Comparison of ENCODE assay signal across 8 mouse cellular contexts in the genomic region with DNA sequence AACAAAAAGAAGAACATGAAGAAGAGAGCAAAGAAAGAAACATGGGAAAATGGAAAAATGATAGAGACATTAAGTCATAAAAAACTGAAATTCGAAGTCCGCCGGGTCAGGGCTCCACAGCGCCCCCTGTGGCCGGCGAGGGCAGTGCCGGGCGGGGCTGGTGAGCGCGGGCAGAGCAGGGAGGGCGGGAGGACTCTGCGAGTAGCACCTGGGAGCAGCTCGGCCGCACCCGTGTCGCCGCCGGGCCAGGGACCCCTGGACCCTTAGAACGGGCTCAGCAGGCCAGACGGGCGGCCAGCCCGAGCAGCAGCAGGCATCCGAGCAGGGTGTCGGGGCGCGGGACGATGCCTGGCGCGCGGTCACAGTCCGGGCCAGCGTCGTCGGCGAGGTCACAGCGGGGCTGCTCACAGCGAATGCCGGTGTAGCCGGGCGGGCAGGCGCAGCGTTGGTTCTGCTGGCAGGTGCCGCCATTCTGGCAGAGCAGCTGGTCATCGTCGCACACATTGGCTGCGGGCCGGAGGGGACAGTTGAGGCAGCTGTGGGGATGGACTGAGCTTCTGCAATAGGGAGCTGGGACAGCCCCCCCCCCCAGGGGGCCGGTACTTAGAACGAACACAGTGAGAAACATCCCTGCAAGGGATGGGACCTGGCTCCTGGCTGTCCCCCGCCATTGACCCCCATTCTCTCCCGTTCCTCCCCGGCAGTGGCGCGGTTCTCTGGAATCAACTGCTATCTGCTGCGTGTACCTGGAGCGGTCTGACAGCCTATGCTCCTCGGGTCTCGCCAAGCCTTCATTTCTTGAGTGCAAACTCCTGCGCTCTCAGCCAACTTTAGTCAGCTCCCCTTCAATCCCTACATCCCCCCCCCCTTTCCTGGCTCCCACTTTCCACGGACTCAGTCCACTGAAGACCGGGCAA. TPM values are rescaled to one million over a fixed set of nuclear protein-coding genes. Genes with fewer than 3 reads are reported as not detected.
A peak's percentile ranks its signal among the peaks of the same experiment; 100 is the strongest.
DNase-seq lines count a peak whose midpoint lies in the region; ATAC-seq and TF ChIP-seq lines count a peak whose summit lies in the region.

No protein-coding gene starts in this region.

- no peak overlapping the region for H3K27ac ChIP-seq in embryonic facial prominence, embryonic 13.5 days
- no peak overlapping the region for H3K27ac ChIP-seq in heart, embryonic 12.5 days (ENCODE audit: poor library complexity, severe bottlenecking)
- H3K27ac ChIP-seq in kidney, embryonic 16.5 days (ENCODE audit: low read length) = no peak overlapping the region
- no peak overlapping the region for H3K27ac ChIP-seq in liver, embryonic 13.5 days
- H3K27ac ChIP-seq in neural tube, embryonic 11.5 days (ENCODE audit: low read depth, low read length) = no peak overlapping the region
- H3K27ac ChIP-seq in stomach, postnatal 0 days (replicated peaks) = no peak overlapping the region

- H3K4me3 ChIP-seq in embryonic facial prominence, embryonic 13.5 days = peak overlapping the region; percentile 52
- H3K4me3 ChIP-seq in heart, embryonic 12.5 days = peak overlapping the region; percentile 56
- peak overlapping the region; percentile 43 for H3K4me3 ChIP-seq in kidney, embryonic 16.5 days (ENCODE audit: low read length)
- H3K4me3 ChIP-seq in liver, embryonic 13.5 days (replicated peaks) = peak overlapping the region; percentile 54
- peak overlapping the region; percentile 42 for H3K4me3 ChIP-seq in neural tube, embryonic 11.5 days (ENCODE audit: low read depth, low read length)
- peak overlapping the region; percentile 46 for H3K4me3 ChIP-seq in stomach, postnatal 0 days (ENCODE audit: low read depth, low read length)

- DNase-seq in B cell, adult 2 months = peak; percentile 92 to 94
- peak; percentile 61 to 77 for DNase-seq in adrenal gland, postnatal 4 days (ENCODE audit: low spot score in 2 of 2)
- peak; percentile 59 for DNase-seq in liver, embryonic 13.5 days
- peak; percentile 83 for DNase-seq in neural tube, embryonic 11.5 days (ENCODE audit: low spot score)
- peak; percentile 86 for DNase-seq in stomach, postnatal 0 days (ENCODE audit: low spot score)

- 1% methylated on average over 61 of the region's 61 CpGs for WGBS in embryonic facial prominence, embryonic 13.5 days
- WGBS in heart, embryonic 12.5 days = 2% methylated on average over 55 of the region's 61 CpGs
- 1% methylated on average over 61 of the region's 61 CpGs for WGBS in kidney, embryonic 16.5 days
- 2% methylated on average over 61 of the region's 61 CpGs for WGBS in liver, embryonic 13.5 days (ENCODE audit: insufficient replicate concordance)
- 1% methylated on average over 49 of the region's 61 CpGs for WGBS in neural tube, embryonic 11.5 days
- under 1% methylated on average over 57 of the region's 61 CpGs for WGBS in stomach, postnatal 0 days

- TF ChIP-seq EP300 in stomach, postnatal 0 days (optimal IDR thresholded peaks at IDR 0.05) = no peak

- no peaks in the 10 kb centered on the region for H3K36me3 ChIP-seq in embryonic facial prominence, embryonic 13.5 days
- no peaks in the 10 kb centered on the region for H3K36me3 ChIP-seq in heart, embryonic 12.5 days
- H3K36me3 ChIP-seq in kidney, embryonic 16.5 days (ENCODE audit: insufficient read depth, low read length) = no peaks in the 10 kb centered on the region
- H3K36me3 ChIP-seq in liver, embryonic 13.5 days = no peaks in the 10 kb centered on the region
- no peaks in the 10 kb centered on the region for H3K36me3 ChIP-seq in neural tube, embryonic 11.5 days (ENCODE audit: control insufficient read depth, insufficient read depth, low read length)
- no peaks in the 10 kb centered on the region for H3K36me3 ChIP-seq in stomach, postnatal 0 days (ENCODE audit: control insufficient read depth, insufficient read depth, low read length)

- H3K9me3 ChIP-seq in embryonic facial prominence, embryonic 13.5 days = no peaks in the 10 kb centered on the region
- H3K9me3 ChIP-seq in heart, embryonic 12.5 days (replicated peaks) = no peaks in the 10 kb centered on the region
- no peaks in the 10 kb centered on the region for H3K9me3 ChIP-seq in kidney, embryonic 16.5 days (ENCODE audit: low read length)
- no peaks in the 10 kb centered on the region for H3K9me3 ChIP-seq in liver, embryonic 13.5 days (replicated peaks)
- no peaks in the 10 kb centered on the region for H3K9me3 ChIP-seq in neural tube, embryonic 11.5 days (ENCODE audit: control insufficient read depth, low read length)
- no peaks in the 10 kb centered on the region for H3K9me3 ChIP-seq in stomach, postnatal 0 days (ENCODE audit: control insufficient read depth, low read length)

- peaks cover 8% of the 10 kb centered on the region for H3K4me1 ChIP-seq in embryonic facial prominence, embryonic 13.5 days
- H3K4me1 ChIP-seq in heart, embryonic 12.5 days (replicated peaks) = peaks cover 27% of the 10 kb centered on the region
- H3K4me1 ChIP-seq in kidney, embryonic 16.5 days (ENCODE audit: insufficient read depth, low read length) = peaks cover 10% of the 10 kb centered on the region
- peaks cover 14% of the 10 kb centered on the region for H3K4me1 ChIP-seq in liver, embryonic 13.5 days (replicated peaks)
- peaks cover 12% of the 10 kb centered on the region; the same call in 1 of the 2 replicates for H3K4me1 ChIP-seq in neural tube, embryonic 11.5 days (ENCODE audit: control insufficient read depth, insufficient read depth, low read length)
- peaks cover 5% of the 10 kb centered on the region; the same call in 1 of the 2 replicates for H3K4me1 ChIP-seq in stomach, postnatal 0 days (replicated peaks; ENCODE audit: control insufficient read depth, insufficient read depth)

- H3K4me2 ChIP-seq in embryonic facial prominence, embryonic 13.5 days = peak overlapping the region; percentile 96
- peak overlapping the region; percentile 98 for H3K4me2 ChIP-seq in heart, embryonic 12.5 days
- peak overlapping the region; percentile 79 for H3K4me2 ChIP-seq in kidney, embryonic 16.5 days (replicated peaks; ENCODE audit: low read depth, low read length)
- peak overlapping the region; percentile 75 for H3K4me2 ChIP-seq in liver, embryonic 13.5 days
- peak overlapping the region; percentile 90 for H3K4me2 ChIP-seq in neural tube, embryonic 11.5 days (ENCODE audit: low read depth)
- peak overlapping the region; percentile 95 for H3K4me2 ChIP-seq in stomach, postnatal 0 days (replicated peaks; ENCODE audit: low read depth)

- peak; percentile 91 for TF ChIP-seq CTCF in stomach, postnatal 0 days (IDR thresholded peaks at IDR 0.05; ENCODE audit: low read depth)

- no peak for ATAC-seq in embryonic facial prominence, embryonic 13.5 days (ENCODE audit: insufficient number of reproducible peaks, insufficient read depth, low FRiP score, low TSS enrichment, low read depth)
- peak; percentile 56; the same call in 1 of the 2 replicates for ATAC-seq in heart, embryonic 12.5 days (ENCODE audit: insufficient number of reproducible peaks, low FRiP score)
- ATAC-seq in kidney, embryonic 16.5 days (ENCODE audit: low FRiP score, low TSS enrichment) = peak; percentile 63
- ATAC-seq in liver, embryonic 13.5 days (ENCODE audit: low read depth) = no peak; the same call in 1 of the 2 replicates
- peak; percentile 59; the same call in 1 of the 2 replicates for ATAC-seq in neural tube, embryonic 11.5 days (ENCODE audit: insufficient read depth, low FRiP score, low TSS enrichment)
- ATAC-seq in stomach, postnatal 0 days (ENCODE audit: low FRiP score, low TSS enrichment) = peak; percentile 77

- peak overlapping the region; percentile 65 for H3K9ac ChIP-seq in embryonic facial prominence, embryonic 13.5 days
- H3K9ac ChIP-seq in heart, embryonic 12.5 days = peak overlapping the region; percentile 66
- peak overlapping the region; percentile 50 for H3K9ac ChIP-seq in kidney, embryonic 16.5 days (replicated peaks; ENCODE audit: low read length)
- H3K9ac ChIP-seq in liver, embryonic 13.5 days = peak overlapping the region; percentile 47
- H3K9ac ChIP-seq in neural tube, embryonic 11.5 days (ENCODE audit: low read length) = peak overlapping the region; percentile 50
- peak overlapping the region; percentile 48 for H3K9ac ChIP-seq in stomach, postnatal 0 days (ENCODE audit: low read length)

- H3K27me3 ChIP-seq in embryonic facial prominence, embryonic 13.5 days = peaks cover 47% of the 10 kb centered on the region
- peaks cover 44% of the 10 kb centered on the region for H3K27me3 ChIP-seq in heart, embryonic 12.5 days (replicated peaks)
- peaks cover 24% of the 10 kb centered on the region for H3K27me3 ChIP-seq in kidney, embryonic 16.5 days (ENCODE audit: insufficient read depth, low read length)
- peaks cover 54% of the 10 kb centered on the region for H3K27me3 ChIP-seq in liver, embryonic 13.5 days
- H3K27me3 ChIP-seq in neural tube, embryonic 11.5 days (ENCODE audit: control insufficient read depth, insufficient read depth, low read length) = peaks cover 4% of the 10 kb centered on the region; the same call in 1 of the 2 replicates
- no peaks in the 10 kb centered on the region for H3K27me3 ChIP-seq in stomach, postnatal 0 days (ENCODE audit: control insufficient read depth, insufficient read depth, low read length)

RNA-seq across cellular contexts. Expression of a gene that starts 58.0 kb away (rescaled TPM):
- 10 to 100 TPM; 31.5 to 32.3 TPM for total RNA-seq in adrenal gland, postnatal 4 days (2021)
- 0.89 and 1.0 TPM in 2 replicates for polyA plus RNA-seq in embryonic facial prominence, embryonic 13.5 days (2015; fragmentation: Nextera tagmentation; extraction: Ambion mirVana)
- 0.26 and 0.33 TPM in 2 replicates for polyA plus RNA-seq in heart, embryonic 12.5 days (2016; fragmentation: Nextera tagmentation; extraction: Ambion mirVana)
- 5.1 TPM in 2 replicates for polyA plus RNA-seq in kidney, embryonic 16.5 days (2015; fragmentation: Nextera tagmentation; extraction: Ambion mirVana)
- 0.14 TPM in 1 of 2 replicates, not detected in the other for polyA plus RNA-seq in liver, embryonic 13.5 days (2015; fragmentation: Nextera tagmentation; extraction: Ambion mirVana)
- 3.4 and 3.6 TPM in 2 replicates for polyA plus RNA-seq in neural tube, embryonic 11.5 days (2014; fragmentation: Nextera tagmentation; extraction: Ambion mirVana)
- polyA plus RNA-seq in stomach, postnatal 0 days (2015; fragmentation: Nextera tagmentation; extraction: Ambion mirVana) = 0.16 and 0.68 TPM in 2 replicates

Comparison
In these comparisons a context has a peak if more than half of its experiments do, and no peak if none do; other contexts are left out.
1. ATAC-seq: peak in heart, embryonic 12.5 days (single experiment), kidney, embryonic 16.5 days (single experiment), neural tube, embryonic 11.5 days (single experiment) and stomach, postnatal 0 days (single experiment); none in embryonic facial prominence, embryonic 13.5 days (single experiment) and liver, embryonic 13.5 days (single experiment).
2. Peak in every context shown above with its lines, with median percentiles within 50 percentile points of each other: DNase-seq, H3K4me2 ChIP-seq, H3K4me3 ChIP-seq and H3K9ac ChIP-seq.